Mouse (Mus musculus) CH12.LX (cell line): ENCODE measurements around the gene Cfap44.

Experiments
- MAX ChIP-seq: IDR thresholded peaks from 2 replicates; pipeline ENCODE4 v1.6.1; 2011; ENCODE audit warnings: low read length, improper control_type of control experiment
- POLR2AphosphoS2 ChIP-seq: IDR thresholded peaks from 2 replicates; pipeline ENCODE4 v1.6.1; 2011; ENCODE audit warnings: low read depth, low read length, improper control_type of control experiment

- no peak for TF ChIP-seq POLR2AphosphoS2
- TF ChIP-seq MAX, result no peak
Observed at GRCm38 (mm10) chr16:44428456-44428855, 33.9 kb downstream of the Cfap44 start.
